Mouse (Mus musculus): ENCODE measurements at regions not wholly inside any gene's neighbourhood (a gene's known extent, or its start where the extent isn't known, plus 50 kb on each side); places are given as distances from the start of the nearest gene placed in this dataset.

- DNase-seq (ENCODE audit: low read depth, low spot score), result no peak
These were observed 59.9 kb downstream of the Adamts1 start for GRCm38 (mm10) chr16:85743022-85743421.

DNA sequence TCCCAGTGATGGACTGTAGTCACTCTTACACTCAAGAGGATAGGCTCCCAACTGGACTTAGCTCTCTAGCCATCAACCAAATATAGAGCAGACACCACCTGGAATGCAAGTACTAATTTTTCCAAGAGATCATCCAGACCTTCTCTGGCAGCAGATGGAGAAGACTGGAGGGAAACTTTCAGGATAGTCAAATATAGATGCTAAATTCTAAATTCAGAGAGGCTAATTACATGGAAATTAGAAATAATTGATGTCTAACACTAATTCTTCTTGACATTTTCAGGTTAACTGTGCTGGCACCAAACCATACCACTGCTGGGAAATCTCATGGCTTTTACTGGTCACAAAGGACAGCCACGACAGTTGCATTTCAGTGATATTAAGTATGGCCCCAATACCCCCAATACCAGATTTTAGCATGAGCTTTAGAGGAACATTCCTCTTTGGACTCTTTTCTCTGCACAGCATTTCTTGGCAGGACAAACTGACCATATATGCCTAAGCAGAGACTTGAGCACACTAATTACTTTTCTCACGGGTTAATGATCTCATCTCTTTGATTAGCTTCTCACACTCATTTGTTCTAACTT is 64.2 kb downstream of the Adamts1 start:
- no peak for DNase-seq (ENCODE audit: low read depth, low spot score)

DNA sequence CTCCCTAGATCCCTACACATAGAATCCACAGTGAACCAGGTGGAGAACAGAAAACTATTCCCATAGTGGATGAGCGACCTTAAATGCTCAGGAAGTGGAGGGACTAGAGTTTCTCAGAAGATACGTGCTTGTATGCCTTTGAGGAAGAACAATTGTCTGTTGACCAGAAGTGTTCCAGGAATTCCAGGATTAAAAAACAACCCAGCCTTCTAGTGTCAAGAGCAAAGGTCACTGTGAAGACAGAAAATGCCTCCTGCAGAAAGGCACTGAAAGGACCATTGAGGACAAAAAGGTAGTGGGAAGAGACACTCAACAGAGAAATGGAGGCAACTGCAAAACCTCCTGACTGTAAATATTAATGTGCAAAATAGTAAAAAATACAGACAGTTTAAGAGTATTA is 74.9 kb downstream of the Adamts1 start:
- no peak for DNase-seq (ENCODE audit: low read depth, low spot score)

DNA sequence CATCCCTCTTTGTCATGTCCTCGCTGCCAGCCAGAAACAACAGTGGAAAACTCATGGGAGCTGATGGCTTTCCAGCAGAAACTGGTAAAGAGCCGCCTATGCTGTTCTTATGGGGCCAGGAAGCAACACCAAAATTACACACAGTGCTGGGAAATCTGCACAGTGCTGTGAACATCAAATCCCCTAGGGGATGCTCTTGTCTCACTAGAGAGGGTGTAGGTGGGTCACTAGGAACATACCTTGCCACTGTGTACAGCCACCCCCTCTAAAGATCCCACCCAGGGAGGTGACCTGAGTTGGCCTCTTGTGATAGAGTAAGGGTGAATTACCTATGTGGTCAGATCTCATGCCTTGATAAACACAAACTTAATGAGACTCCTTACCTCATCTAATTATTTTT is 80.9 kb downstream of the Adamts1 start:
- no peak for DNase-seq (ENCODE audit: low read depth, low spot score)

- DNase-seq (ENCODE audit: low read depth, low spot score), result no peak
These were observed 90.6 kb downstream of the Adamts1 start for GRCm38 (mm10) chr16:85712291-85712690.

DNA sequence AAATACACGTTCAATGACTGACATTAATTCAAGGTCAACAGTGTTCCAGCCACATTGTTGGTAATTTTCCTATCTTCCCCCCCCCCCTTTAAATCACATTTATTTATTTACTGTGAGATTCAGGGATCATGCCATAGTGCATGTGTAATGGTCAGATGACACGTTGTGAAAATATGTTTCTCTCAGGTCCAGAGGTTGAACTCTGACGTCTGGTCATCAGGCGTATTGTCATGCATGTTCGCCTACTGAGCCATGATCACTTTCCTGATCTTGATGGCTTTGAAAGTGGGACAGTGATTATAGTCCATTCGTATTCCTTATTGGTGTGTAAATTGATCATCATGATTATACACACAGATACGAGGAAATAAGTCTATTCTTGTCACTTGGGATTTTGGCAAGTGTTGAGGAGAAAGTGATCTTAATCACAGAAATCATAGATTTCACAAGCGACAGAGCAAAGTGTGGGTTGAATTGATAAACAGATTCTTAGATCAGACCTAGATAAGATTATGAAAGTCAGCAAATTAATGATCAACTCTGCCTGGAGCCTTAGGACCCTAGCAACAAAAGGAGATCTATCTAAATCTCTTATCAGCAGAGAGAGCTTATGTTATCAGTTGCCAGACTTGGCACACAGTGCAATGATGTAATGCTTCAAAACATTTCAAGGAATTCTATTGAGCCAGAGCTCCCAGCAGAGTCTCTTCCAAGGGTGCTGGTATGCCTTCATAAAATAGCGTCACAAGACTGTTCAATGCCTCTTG is 98.5 kb downstream of the Adamts1 start:
- no peak for DNase-seq (ENCODE audit: low read depth, low spot score)

DNA sequence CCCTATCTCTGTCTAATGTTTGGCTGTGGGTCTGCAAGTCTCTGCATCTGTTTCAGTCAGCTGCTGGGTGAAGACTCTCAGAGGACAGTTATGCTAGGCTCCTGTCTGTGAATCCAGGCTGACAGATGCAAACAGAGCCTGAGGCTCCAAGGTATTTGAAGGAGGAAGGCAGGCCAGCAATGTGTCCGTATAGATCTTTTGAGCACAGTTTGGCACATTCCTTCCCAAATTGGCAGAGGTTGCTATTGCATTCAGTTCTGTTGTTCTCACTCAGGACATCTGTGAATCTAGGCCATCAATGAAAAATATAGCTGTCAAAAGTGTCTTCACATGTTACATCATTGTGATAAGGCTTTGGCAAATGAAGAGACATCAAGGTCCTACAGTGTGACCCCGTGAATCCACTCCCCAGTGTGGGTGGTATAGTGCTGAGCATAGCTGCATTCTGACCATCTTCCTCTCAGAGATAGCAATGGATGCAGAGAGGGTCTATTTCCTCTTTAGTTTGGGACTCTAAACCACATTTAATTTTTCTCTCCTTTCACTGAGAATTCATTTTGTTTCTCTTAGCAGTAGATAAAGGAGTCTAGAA is 99.9 kb downstream of the Adamts1 start:
- no peak for DNase-seq (ENCODE audit: low read depth, low spot score)

- no peak for DNase-seq (ENCODE audit: low read depth, low spot score)
These were observed 103.6 kb downstream of the Adamts1 start for GRCm38 (mm10) chr16:85699329-85699728.

DNA sequence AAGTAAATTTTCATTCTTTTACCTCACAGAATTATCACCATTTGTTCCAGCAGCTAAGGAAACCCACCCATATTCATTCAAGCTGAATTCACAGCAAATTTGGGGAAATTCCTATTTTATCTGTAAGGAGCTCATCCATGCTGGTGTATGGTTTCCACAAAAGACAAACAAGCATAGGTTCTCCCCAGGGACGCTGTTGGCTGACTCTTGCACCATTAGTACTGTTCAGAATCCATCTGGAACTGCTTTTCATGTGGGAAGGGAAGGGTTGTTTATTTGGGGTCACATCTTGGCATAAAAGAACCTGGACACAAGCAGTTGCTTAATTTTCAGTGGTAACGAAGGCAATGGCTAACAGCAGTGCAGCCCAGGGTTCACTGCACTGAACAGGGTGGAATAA is 120.2 kb downstream of the Adamts1 start:
- DNase-seq (ENCODE audit: low read depth, low spot score), result no peak

DNA sequence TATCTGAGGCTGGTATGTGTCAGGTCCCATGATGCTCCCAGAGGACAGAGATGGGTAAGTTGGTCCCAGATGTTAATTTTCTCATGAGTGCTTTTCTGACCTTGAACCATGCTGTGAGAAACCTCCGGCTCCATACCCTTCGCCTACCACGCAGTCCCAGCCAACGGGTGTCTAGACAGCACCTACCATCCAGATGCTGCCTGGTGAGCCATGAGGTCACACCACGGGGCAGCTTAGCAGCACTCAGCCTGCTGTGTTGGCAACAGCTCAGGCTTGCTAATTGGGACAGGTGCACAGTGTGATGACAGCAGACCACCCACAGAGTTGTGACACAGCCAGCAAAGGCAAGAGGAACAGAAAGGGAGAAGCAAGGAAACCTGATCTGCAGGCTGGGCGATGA is 122.6 kb downstream of the Adamts1 start:
- DNase-seq (ENCODE audit: low read depth, low spot score), result peak; percentile 19

DNA sequence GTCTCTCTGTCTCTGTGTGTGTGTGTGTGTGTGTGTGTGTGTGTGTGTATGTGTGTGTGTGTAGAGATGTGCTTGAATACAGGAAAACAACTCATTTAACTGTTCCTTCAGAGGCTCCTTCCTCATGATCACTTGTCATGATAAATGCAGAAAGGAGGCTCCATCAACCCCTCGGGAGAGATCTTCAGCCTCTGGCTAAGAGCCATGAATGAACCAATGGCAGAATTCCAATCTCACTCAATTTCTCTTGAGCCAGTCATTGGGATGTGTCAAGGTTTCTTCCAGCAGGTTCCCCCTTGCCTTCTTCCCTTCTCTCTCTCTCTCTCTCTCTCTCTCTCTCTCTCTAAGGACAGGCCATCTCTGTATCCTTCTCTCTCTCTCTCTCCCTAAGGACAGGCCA is 124.1 kb downstream of the Adamts1 start:
- no peak for DNase-seq (ENCODE audit: low read depth, low spot score)

DNA sequence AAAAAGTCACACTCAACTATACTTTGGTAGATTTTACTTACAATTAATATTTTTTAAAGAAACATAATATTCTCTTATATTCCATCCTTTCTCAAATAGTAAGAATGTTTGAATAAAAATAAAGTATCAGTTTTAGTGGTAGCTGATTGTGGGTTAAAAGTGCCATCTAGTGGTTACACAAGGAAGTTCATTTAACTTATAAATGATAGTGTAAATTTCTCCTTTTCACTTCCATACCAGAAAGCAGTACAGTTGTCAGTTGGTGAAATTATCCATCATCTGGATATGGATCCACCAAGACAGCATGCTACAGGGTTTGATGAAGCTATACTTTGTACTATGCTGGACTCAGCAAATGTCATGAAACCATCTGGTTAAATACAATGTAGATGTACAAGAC is 124.7 kb downstream of the Adamts1 start:
- DNase-seq (ENCODE audit: low read depth, low spot score), result no peak

DNA sequence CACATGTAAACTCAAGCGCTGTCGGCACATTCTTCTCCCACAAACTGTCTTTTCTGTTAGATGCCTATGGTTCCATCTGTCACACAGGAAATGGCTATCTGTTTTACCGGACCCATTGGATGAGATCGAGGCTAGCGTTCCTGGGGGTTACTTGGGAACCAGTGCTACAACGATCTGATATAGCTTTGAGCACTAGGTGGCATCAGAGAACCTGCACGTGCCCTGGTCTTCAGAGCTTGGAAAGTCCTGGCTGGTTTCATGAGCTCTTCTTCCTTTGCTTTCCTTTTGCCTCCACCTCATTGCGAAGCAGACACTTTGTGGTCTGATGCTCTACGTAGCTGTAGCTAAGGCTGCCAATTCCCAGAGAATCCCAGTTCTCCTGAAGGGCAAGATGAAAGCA is 123.8 kb upstream of the Cyyr1 start:
- DNase-seq (ENCODE audit: low read depth, low spot score), result peak; percentile 32

DNA sequence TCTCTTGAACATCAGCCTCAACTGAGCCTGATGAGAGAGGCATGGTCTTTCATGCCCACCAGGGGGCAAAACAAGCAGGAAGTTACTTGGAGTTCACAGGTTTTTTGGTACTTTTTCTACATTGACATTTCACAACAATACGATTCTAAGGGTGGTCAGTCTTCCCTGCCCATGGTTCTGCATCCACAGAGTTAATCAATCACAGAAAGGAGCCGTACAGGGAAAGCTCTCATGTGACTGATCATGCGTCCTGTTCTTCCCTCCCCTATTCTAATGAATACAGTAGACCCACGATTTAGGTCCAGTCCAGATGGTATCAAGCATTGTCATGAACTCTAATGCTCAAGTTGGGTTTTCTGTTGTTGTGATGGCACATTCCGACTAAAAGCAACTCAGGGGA is 115.6 kb upstream of the Cyyr1 start:
- DNase-seq (ENCODE audit: low read depth, low spot score), result no peak

DNA sequence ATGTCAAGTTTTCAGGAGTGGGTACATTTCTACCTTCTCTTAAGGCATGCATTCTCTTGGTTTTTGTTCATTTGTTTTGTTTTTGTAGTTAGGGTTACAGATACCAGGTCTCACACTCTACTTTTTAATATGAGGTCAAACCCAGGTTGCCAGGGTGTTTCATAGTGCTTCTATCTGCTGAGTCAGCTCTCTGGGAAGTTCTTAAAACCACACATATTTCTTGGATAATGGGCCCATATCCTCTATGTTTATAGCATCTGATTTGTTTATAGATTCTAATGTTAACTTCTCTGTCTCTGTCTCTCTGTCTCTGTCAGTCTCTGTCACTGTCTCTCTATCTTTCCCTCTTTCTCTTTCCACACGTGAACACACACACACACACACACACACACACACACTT is 114.6 kb upstream of the Cyyr1 start:
- DNase-seq (ENCODE audit: low read depth, low spot score), result no peak

DNA sequence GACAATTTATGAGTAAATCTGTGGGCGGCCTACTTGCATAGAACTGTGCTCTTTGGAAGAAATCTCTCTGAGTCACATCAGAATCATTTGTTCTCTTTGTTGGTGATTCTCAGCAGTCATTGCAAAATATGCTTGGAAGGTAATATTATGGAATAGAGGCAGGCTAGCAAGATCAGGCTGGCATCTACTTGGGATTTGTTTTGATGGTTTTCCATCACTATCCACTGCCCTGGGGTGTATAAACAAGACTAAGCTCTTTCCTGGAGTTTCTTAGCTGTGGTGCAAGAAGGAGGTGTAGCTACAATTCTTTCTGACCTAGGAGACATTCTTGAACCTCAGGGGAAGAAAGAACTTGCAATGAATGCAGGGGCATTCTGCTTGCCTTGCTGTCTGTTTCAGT is 96.3 kb upstream of the Cyyr1 start:
- no peak for DNase-seq (ENCODE audit: low read depth, low spot score)

- no peak for DNase-seq (ENCODE audit: low read depth, low spot score)
These were observed 87.8 kb upstream of the Cyyr1 start for GRCm38 (mm10) chr16:85640992-85641391.

DNA sequence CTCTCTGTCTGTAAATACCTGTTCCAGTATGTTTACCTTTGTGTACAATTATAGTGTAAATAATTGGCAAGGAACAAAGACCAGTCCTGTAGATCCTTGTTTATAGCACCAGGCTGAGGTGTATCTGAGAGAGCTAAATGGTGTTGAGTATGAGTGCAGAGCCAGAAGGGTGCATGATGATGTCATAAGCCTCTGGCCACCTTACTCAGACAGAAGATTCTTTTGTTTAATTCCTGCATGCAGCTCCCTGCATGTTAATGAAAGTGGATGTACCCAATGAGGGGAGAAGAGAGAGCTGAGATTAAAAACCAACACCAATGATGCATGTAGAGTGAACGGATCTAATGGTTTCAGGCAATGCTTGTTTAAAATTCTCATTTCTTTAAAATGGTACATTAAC is 83.9 kb upstream of the Cyyr1 start:
- no peak for DNase-seq (ENCODE audit: low read depth, low spot score)

GRCm38 (mm10) chr16:85629738-85630137 is 76.5 kb upstream of the Cyyr1 start:
- DNase-seq (ENCODE audit: low read depth, low spot score), result no peak

DNA sequence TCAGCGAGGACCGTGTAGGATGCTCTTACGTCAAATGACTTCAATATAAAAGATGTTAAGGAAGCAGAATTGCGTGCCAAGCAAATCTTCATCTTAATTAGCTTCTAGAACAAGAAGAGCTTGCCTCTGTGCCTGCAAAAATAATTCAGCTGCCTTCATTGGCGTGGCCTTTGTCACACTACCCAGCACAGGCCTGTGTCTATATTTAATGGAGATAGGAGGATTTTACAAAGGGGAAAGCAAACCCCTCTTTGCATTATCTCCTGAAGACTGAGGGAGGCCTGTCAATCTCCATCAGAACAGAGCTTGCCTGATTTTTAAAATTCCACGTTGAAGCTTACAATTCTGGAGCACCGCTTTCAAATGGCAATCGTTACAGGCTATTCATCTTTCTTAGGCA is 71.3 kb upstream of the Cyyr1 start:
- DNase-seq (ENCODE audit: low read depth, low spot score), result no peak

DNA sequence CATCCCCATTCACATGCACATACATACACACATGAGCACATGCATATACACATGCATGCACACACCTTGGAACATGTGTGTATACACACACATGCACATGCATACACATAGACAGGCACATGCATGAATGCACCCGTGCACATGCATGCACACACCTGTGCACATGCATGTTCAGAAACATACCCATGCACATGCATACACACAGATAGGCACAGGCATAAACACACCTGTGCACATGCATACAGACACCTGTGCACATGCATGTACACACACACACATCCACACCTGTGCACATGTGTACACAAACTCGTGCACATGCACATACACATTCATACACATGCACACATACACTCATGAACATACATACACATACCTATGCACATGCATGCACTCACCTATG is 50.9 kb upstream of the Cyyr1 start:
- DNase-seq (ENCODE audit: low read depth, low spot score), result no peak
